Mouse (Mus musculus) forebrain, embryonic 11.5 days (tissue): ENCODE results near the gene Ptpn14. TPM values are rescaled to one million over a fixed set of nuclear protein-coding genes. Genes with fewer than 3 reads are reported as not detected.
A peak's percentile ranks its signal among the peaks of the same experiment; 100 is the strongest.
"Not testable (repeated sequence)": the region's sequence is repeated elsewhere in the genome, so short reads cannot be mapped to it uniquely, and the experiment has no call there.

Source experiments
- ATAC-seq: fragments of 200-750 bp; cut with Nextera tagmentation; replicated peaks from 2 replicates; pipeline ENCODE4 v1.8.0; 2017; ENCODE audit warnings: moderate TSS enrichment; ENCODE audit not compliant: low FRiP score
- DNase-seq: peaks from one replicate; pipeline ENCODE4 v3.0.0-alpha.2; 2017; ENCODE audit warnings: low spot score
- H3K27ac ChIP-seq: fragments of 300-500 bp; sonication (generic); 2 replicates; pipeline ENCODE4 v1.5.1; 2014; ENCODE audit warnings: low read depth, low read length
- H3K27me3 ChIP-seq: fragments of 300-500 bp; sonication (generic); 2 replicates; pipeline ENCODE4 v1.6.1; 2014; ENCODE audit warnings: mild to moderate bottlenecking, low read length, mixed read lengths; ENCODE audit not compliant: control insufficient read depth, insufficient read depth
- H3K36me3 ChIP-seq: fragments of 300-500 bp; sonication (generic); 2 replicates; pipeline ENCODE4 v1.6.1; 2014; ENCODE audit warnings: mild to moderate bottlenecking, low read length, moderate library complexity, mixed read lengths; ENCODE audit not compliant: control insufficient read depth, insufficient read depth
- H3K4me1 ChIP-seq: fragments of 300-500 bp; sonication (generic); replicated peaks from 2 replicates; pipeline ENCODE4 v1.6.1; 2014; ENCODE audit warnings: low read length, mixed read lengths; ENCODE audit not compliant: control insufficient read depth, insufficient read depth
- H3K4me2 ChIP-seq: fragments of 300-500 bp; sonication (generic); 2 replicates; pipeline ENCODE4 v1.6.1; 2014; ENCODE audit warnings: low read depth, mild to moderate bottlenecking, low read length, moderate library complexity, mixed read lengths; ENCODE audit not compliant: severe bottlenecking
- H3K4me3 ChIP-seq: fragments of 300-500 bp; sonication (generic); 2 replicates; pipeline ENCODE4 v1.5.1; 2014; ENCODE audit warnings: low read depth, low read length
- H3K9ac ChIP-seq: fragments of 300-500 bp; sonication (generic); 2 replicates; pipeline ENCODE4 v1.6.1; 2014; ENCODE audit warnings: low read length
- H3K9me3 ChIP-seq: fragments of 300-500 bp; sonication (generic); 2 replicates; pipeline ENCODE4 v1.6.1; 2016; ENCODE audit warnings: low read length, mixed read lengths; ENCODE audit not compliant: control insufficient read depth
- WGBS: fragments of 180-500 bp; shearing (Covaris S2); extraction: QIAGEN DNeasy Blood & Tissue Kit; methylation state at CpG from one replicate; pipeline ENCODE4 v1.1.7; 2014; 5-methylcytosine and 5-hydroxymethylcytosine counted together
- polyA plus RNA-seq: library from polyadenylated mRNA; unstranded; fragments of >200 nt; fragmentation: Nextera tagmentation; extraction: Ambion mirVana; gene quantifications from 2 replicates; pipeline ENCODE4 v1.2.1, GENCODE M21; 2014

Gene Ptpn14
- polyA plus RNA-seq, 1 experiment from 2014 or later, result 4.5 TPM

DNA sequence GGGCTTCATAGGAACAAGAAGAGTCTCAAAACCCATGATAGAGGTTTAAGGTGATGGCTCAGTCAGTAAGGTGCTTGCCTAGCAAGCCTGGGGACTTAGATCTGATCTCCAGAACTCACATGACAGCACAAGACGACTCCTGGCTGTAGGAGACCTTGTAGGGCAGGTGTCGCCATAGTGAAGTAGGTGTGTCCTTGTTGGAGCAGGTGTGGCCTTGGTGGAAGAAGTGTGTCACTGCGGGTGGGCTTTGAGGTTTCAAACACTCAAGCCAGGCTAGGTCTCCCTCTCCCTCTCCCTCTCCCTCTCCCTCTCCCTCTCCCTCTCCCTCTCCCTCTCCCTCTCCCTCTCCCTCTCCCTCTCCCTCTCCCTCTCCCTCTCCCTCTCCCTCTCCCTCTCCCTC, 35.6 kb upstream of the Ptpn14 start:
- not testable (repeated sequence) for DNase-seq, H3K4me3 ChIP-seq, H3K27ac ChIP-seq, H3K9me3 ChIP-seq, H3K9ac ChIP-seq, H3K27me3 ChIP-seq, H3K4me2 ChIP-seq, H3K4me1 ChIP-seq, H3K36me3 ChIP-seq, ATAC-seq
- 46% methylated on average over 3 of the region's 3 CpGs for WGBS

- no peaks in the 10 kb centered on the region for H3K36me3 ChIP-seq
- no peak overlapping the region for H3K4me3 ChIP-seq
- H3K9me3 ChIP-seq, result no peaks in the 10 kb centered on the region
- peaks cover 5% of the 10 kb centered on the region; the same call in 1 of the 2 replicates for H3K4me1 ChIP-seq
- DNase-seq (peak; percentile 14), ATAC-seq (no peak)
- no peak overlapping the region for H3K4me2 ChIP-seq
- WGBS, result 96% methylated on average over 2 of the region's 2 CpGs
- no peak overlapping the region for H3K27ac ChIP-seq
- no peaks in the 10 kb centered on the region for H3K27me3 ChIP-seq
- no peak overlapping the region for H3K9ac ChIP-seq
Measured at GRCm38 (mm10) chr1:189694391-189694790, 33.7 kb upstream of the Ptpn14 start.

DNA sequence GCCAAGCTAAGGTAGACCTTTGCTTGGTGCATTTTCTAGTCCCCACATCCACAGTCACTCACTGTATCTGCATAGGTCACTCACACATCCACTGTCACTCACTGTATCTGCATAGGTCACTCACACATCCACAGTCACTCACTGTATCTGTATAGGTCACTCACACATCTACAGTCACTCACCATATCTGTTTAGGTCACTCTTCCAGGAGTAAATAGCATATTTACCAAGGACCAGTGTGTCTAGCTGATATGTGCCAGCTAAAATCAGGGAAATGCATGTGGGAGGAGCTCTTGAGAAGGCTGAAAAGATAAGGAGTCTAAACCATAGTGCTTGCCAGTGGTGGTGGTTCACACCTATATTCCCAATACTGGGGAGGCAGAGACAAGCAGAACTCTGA, 32.7 kb upstream of the Ptpn14 start:
- Histone ChIP-seq H3K4me1 (peaks cover 3% of the 10 kb centered on the region; the same call in 1 of the 2 replicates), H3K9ac (no peak overlapping the region), H3K36me3 (no peaks in the 10 kb centered on the region), H3K9me3 (no peaks in the 10 kb centered on the region), H3K27ac (no peak overlapping the region), H3K27me3 (no peaks in the 10 kb centered on the region), H3K4me2 (no peak overlapping the region), H3K4me3 (no peak overlapping the region)
- ATAC-seq, result no peak
- no peak for DNase-seq

- Histone ChIP-seq H3K27ac (no peak overlapping the region), H3K4me3 (no peak overlapping the region), H3K27me3 (no peaks in the 10 kb centered on the region), H3K36me3 (no peaks in the 10 kb centered on the region), H3K4me1 (no peaks in the 10 kb centered on the region), H3K9ac (no peak overlapping the region), H3K4me2 (no peak overlapping the region), H3K9me3 (no peaks in the 10 kb centered on the region)
- WGBS, result 76% methylated on average over 4 of the region's 4 CpGs
- DNase-seq, result peak; percentile 33
- no peak for ATAC-seq
Measured at GRCm38 (mm10) chr1:189698416-189698815, 29.7 kb upstream of the Ptpn14 start.

DNA sequence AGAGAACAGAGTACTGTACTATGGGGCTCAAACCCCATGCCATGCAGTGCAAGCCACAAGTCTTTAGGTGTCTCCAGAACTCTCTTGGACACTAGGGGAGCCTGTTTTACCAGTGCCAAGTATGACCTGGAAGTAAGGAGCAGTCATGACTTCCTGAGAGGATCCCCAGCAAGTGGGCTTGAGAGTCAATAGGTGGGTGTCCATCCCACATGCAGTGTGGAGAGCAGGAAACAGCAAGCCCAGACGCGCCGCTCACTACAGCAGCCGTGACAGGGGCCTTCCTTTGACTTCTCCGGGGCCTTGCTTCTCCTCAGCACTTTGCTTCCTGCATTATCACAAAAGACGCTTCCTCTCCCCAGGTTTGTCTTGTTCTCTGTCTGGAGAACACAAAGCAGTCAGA, 27.9 kb upstream of the Ptpn14 start:
- DNase-seq (peak; percentile 46), ATAC-seq (no peak)
- Histone ChIP-seq H3K27me3 (no peaks in the 10 kb centered on the region), H3K4me1 (no peaks in the 10 kb centered on the region), H3K36me3 (no peaks in the 10 kb centered on the region), H3K4me2 (no peak overlapping the region), H3K9me3 (no peaks in the 10 kb centered on the region), H3K27ac (no peak overlapping the region), H3K9ac (no peak overlapping the region), H3K4me3 (no peak overlapping the region)
- 88% methylated on average over 6 of the region's 6 CpGs for WGBS

DNA sequence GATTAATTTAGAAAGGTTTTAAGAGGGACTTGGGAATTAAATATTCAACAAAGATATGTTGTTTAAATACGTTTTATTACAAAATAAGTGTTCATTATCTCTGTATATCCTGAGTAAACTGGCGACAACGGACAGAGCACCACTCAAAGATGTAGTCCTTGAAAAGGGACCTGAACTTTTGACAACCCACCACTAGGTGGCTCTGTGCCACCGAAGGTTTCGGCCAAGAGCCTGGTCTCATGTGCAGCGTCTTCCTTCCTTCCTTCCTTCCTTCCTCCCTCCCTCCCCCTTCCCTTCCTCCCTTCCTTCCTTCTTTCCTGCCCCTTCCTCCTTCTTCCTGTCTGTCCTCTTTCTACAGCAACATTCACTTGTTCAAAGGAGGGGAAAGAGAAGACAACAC, 27.1 kb upstream of the Ptpn14 start:
- no peak overlapping the region for H3K9ac ChIP-seq
- H3K4me2 ChIP-seq, result no peak overlapping the region
- no peaks in the 10 kb centered on the region for H3K9me3 ChIP-seq
- no peaks in the 10 kb centered on the region for H3K36me3 ChIP-seq
- DNase-seq, result peak; percentile 84
- no peak overlapping the region for H3K27ac ChIP-seq
- WGBS, result 5% methylated on average over 6 of the region's 6 CpGs
- H3K4me1 ChIP-seq, result no peaks in the 10 kb centered on the region
- no peak overlapping the region for H3K4me3 ChIP-seq
- ATAC-seq, result peak; percentile 63; the same call in 1 of the 2 replicates
- no peaks in the 10 kb centered on the region for H3K27me3 ChIP-seq

DNA sequence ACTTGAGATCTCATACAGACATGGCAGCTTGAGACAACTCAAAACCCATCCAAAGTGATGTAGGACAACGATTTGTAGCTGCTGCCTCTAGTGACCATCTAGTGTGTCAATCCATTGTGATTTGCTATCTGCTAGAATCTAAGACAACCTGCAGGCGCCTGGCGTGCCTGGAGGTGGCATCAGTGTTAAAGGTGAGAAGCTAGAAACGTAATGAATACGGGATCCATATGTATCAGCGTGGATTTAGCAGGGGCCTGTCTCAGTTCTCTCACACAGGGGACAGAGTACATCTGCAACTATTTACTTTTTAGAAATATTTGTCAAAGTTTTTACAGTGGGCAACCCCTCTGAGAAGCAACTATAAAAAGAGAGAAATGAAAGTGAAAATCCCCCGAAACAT, 24.9 kb upstream of the Ptpn14 start:
- Histone ChIP-seq H3K9me3 (no peaks in the 10 kb centered on the region), H3K27me3 (no peaks in the 10 kb centered on the region), H3K4me2 (no peak overlapping the region), H3K36me3 (no peaks in the 10 kb centered on the region), H3K4me1 (no peaks in the 10 kb centered on the region), H3K9ac (no peak overlapping the region), H3K27ac (no peak overlapping the region), H3K4me3 (no peak overlapping the region)
- ATAC-seq, result no peak
- 41% methylated on average over 7 of the region's 7 CpGs for WGBS
- peak; percentile 51 for DNase-seq

DNA sequence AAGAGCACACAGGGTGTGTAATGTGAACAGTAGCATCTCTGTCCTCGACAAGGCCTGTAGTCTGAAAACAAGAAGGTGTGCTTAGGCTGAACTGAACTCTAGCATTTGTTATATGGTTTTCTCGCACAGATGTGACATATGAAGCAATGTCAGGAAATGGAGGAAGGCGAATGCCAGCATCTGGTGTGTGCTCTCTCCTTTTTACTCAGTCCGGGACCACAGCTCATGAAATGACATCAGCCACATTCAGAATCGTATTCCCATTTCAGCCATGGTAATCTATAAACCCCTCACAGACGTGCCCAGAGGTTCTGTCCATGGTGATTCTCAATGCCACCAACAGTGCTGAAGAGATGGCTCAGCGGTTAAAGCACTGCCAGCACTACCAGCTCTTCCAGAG, 24.5 kb upstream of the Ptpn14 start:
- Histone ChIP-seq H3K27ac (no peak overlapping the region), H3K4me1 (no peaks in the 10 kb centered on the region), H3K36me3 (no peaks in the 10 kb centered on the region), H3K27me3 (no peaks in the 10 kb centered on the region), H3K9ac (no peak overlapping the region), H3K4me3 (no peak overlapping the region), H3K4me2 (no peak overlapping the region), H3K9me3 (no peaks in the 10 kb centered on the region)
- peak; percentile 40 for DNase-seq
- no peak for ATAC-seq
- 85% methylated on average over 7 of the region's 7 CpGs for WGBS

GRCm38 (mm10) chr1:189706040-189706645, 21.9 kb upstream of the Ptpn14 start:
- no peak overlapping the region for H3K4me3 ChIP-seq
- no peaks in the 10 kb centered on the region for H3K36me3 ChIP-seq
- no peak overlapping the region for H3K27ac ChIP-seq
- H3K4me2 ChIP-seq, result no peak overlapping the region
- no peaks in the 10 kb centered on the region for H3K9me3 ChIP-seq
- peak; percentile 31 for DNase-seq
- no peak for ATAC-seq
- no peaks in the 10 kb centered on the region for H3K27me3 ChIP-seq
- no peak overlapping the region for H3K9ac ChIP-seq
- H3K4me1 ChIP-seq, result no peaks in the 10 kb centered on the region
- WGBS, result 83% methylated on average over 12 of the region's 12 CpGs
